Mouse (Mus musculus) MEL (cell line): ENCODE measurements around the gene March6. TPM values are rescaled to one million over a fixed set of nuclear protein-coding genes. Genes with fewer than 3 reads are reported as not detected.

Experiments used
- DNase-seq: peaks from one replicate; pipeline ENCODE4 v3.0.0; 2011; ENCODE audit warnings: low read depth, low spot score
- H3K27ac ChIP-seq: 2 replicates; pipeline ENCODE4 v1.5.1; 2012; ENCODE audit warnings: low read depth, mild to moderate bottlenecking, control low read depth, low read length, moderate library complexity; ENCODE audit not compliant: control insufficient read depth
- H3K27me3 ChIP-seq, 2 experiments: fragments of 150-350 bp in 1 of 2; sonication (generic) in 1 of 2; 2 replicates each; pipeline ENCODE4 v1.6.1; 2012; ENCODE audit warnings: low read length in 2 of 2, mild to moderate bottlenecking in 2 of 2, improper control_type of control experiment in 1 of 2, moderate library complexity in 1 of 2; ENCODE audit not compliant: insufficient read depth in 2 of 2, control insufficient read depth in 1 of 2
- H3K36me3 ChIP-seq, 2 experiments: 2 replicates each; pipeline ENCODE4 v1.6.1; 2012 to 2014; ENCODE audit warnings: low read length in 2 of 2, improper control_type of control experiment in 1 of 2, inconsistent platforms in 1 of 2, mild to moderate bottlenecking in 1 of 2; ENCODE audit not compliant: insufficient read depth in 2 of 2, control insufficient read depth in 1 of 2
- H3K4me1 ChIP-seq, 2 experiments: fragments of 150-350 bp in 1 of 2; sonication (generic) in 1 of 2; 2 replicates each; pipeline ENCODE4 v1.6.1; 2012; ENCODE audit warnings: low read length in 2 of 2, improper control_type of control experiment in 1 of 2, mild to moderate bottlenecking in 1 of 2; ENCODE audit not compliant: insufficient read depth in 2 of 2, control insufficient read depth in 1 of 2
- H3K4me3 ChIP-seq, 2 experiments: fragments of 150-350 bp in 1 of 2; sonication (generic) in 1 of 2; 2 replicates each; pipeline ENCODE4 v1.5.1; 2012; ENCODE audit warnings: low read depth in 2 of 2, low read length in 2 of 2, mild to moderate bottlenecking in 2 of 2, moderate library complexity in 2 of 2, control low read depth in 1 of 2, improper control_type of control experiment in 1 of 2; ENCODE audit not compliant: control insufficient read depth in 1 of 2, insufficient read depth in 1 of 2
- H3K79me2 ChIP-seq: 2 replicates; pipeline ENCODE4 v1.6.1; 2012; ENCODE audit warnings: mild to moderate bottlenecking, low read length, moderate library complexity; ENCODE audit not compliant: control insufficient read depth, poor library complexity, insufficient read depth
- H3K9ac ChIP-seq: 2 replicates; pipeline ENCODE4 v1.6.1; 2012; ENCODE audit warnings: low read depth, mild to moderate bottlenecking, control low read depth, low read length, moderate library complexity; ENCODE audit not compliant: control insufficient read depth, poor library complexity, severe bottlenecking
- H3K9me3 ChIP-seq: fragments of 150-350 bp; sonication (generic); replicated peaks from 2 replicates; pipeline ENCODE4 v1.6.1; 2012; ENCODE audit warnings: mild to moderate bottlenecking, low read length, improper control_type of control experiment, moderate library complexity; ENCODE audit not compliant: insufficient read depth
- ELF1 ChIP-seq: IDR thresholded peaks from 2 replicates; pipeline ENCODE4 v1.6.1; 2014; ENCODE audit warnings: low read depth, mild to moderate bottlenecking, inconsistent platforms, low read length, improper control_type of control experiment, moderate library complexity
- EP300 ChIP-seq, 2 experiments: IDR thresholded peaks; 2 replicates each; pipeline ENCODE4 v1.6.1; 2011; ENCODE audit warnings: improper control_type of control experiment in 2 of 2, low read length in 2 of 2, low read depth in 1 of 2, mild to moderate bottlenecking in 1 of 2
- ETS1 ChIP-seq: IDR thresholded peaks from 2 replicates; pipeline ENCODE4 v1.6.1; 2012; ENCODE audit warnings: low read depth, mild to moderate bottlenecking, inconsistent platforms, low read length, improper control_type of control experiment, moderate library complexity
- GABPA ChIP-seq: IDR thresholded peaks from 2 replicates; pipeline ENCODE4 v1.6.1; 2012; ENCODE audit warnings: low read depth, mild to moderate bottlenecking, inconsistent platforms, low read length, improper control_type of control experiment, moderate library complexity
- GATA1 ChIP-seq: IDR thresholded peaks from 2 replicates; pipeline ENCODE4 v1.6.1; 2011; ENCODE audit warnings: low read depth, low read length, improper control_type of control experiment
- KAT2A ChIP-seq: conservative IDR thresholded peaks from 2 replicates; pipeline ENCODE4 v1.6.1; 2012; ENCODE audit warnings: low read depth, low read length, improper control_type of control experiment, inconsistent platforms
- MYB ChIP-seq: IDR thresholded peaks from 2 replicates; pipeline ENCODE4 v1.6.1; 2011; ENCODE audit warnings: mild to moderate bottlenecking, low read depth, low read length, improper control_type of control experiment
- MYC ChIP-seq: IDR thresholded peaks from 2 replicates; pipeline ENCODE4 v1.6.1; 2011; ENCODE audit warnings: low read depth, mild to moderate bottlenecking, low read length, improper control_type of control experiment, moderate library complexity
- NELFE ChIP-seq: IDR thresholded peaks from 2 replicates; pipeline ENCODE4 v1.6.1; 2011; ENCODE audit warnings: low read depth, low read length, improper control_type of control experiment
- NRF1 ChIP-seq: IDR thresholded peaks from 2 replicates; pipeline ENCODE4 v1.6.1; 2014; ENCODE audit warnings: low read depth, mild to moderate bottlenecking, inconsistent platforms, low read length, improper control_type of control experiment, moderate library complexity; ENCODE audit not compliant: poor library complexity, insufficient read depth, severe bottlenecking
- POLR2AphosphoS5 ChIP-seq: IDR thresholded peaks from 2 replicates; pipeline ENCODE4 v1.6.1; 2012; ENCODE audit warnings: low read depth, borderline replicate concordance, mild to moderate bottlenecking, inconsistent platforms, low read length, moderate library complexity, mixed read lengths
- SIN3A ChIP-seq: IDR thresholded peaks from 2 replicates; pipeline ENCODE4 v1.6.1; 2012; ENCODE audit warnings: low read length, improper control_type of control experiment, inconsistent platforms
- TBP ChIP-seq: IDR thresholded peaks from 2 replicates; pipeline ENCODE4 v1.8.0; 2011; ENCODE audit warnings: low read depth, low read length, improper control_type of control experiment
- TCF12 ChIP-seq: IDR thresholded peaks from 2 replicates; pipeline ENCODE4 v1.6.1; 2014; ENCODE audit warnings: low read depth, mild to moderate bottlenecking, inconsistent platforms, low read length, improper control_type of control experiment, moderate library complexity
- ZC3H11A ChIP-seq: IDR thresholded peaks from 2 replicates; pipeline ENCODE4 v1.6.1; 2012; ENCODE audit warnings: low read depth, mild to moderate bottlenecking, inconsistent platforms, low read length, improper control_type of control experiment
- ZKSCAN1 ChIP-seq: IDR thresholded peaks from 2 replicates; pipeline ENCODE4 v1.6.1; 2012; ENCODE audit warnings: low read depth, mild to moderate bottlenecking, inconsistent platforms, low read length, improper control_type of control experiment, moderate library complexity
- polyA plus RNA-seq, 2 experiments: library from polyadenylated mRNA; stranded (reverse) in 1 of 2; unstranded in 1 of 2; fragments of >175 nt in 1 of 2; fragments of >200 nt in 1 of 2; gene quantifications; 2 replicates each; pipeline versions ENCODE4 v1.2.1 to v1.2.4; 2012; ENCODE audit warnings: low replicate concordance in 2 of 2, low read depth in 1 of 2; ENCODE audit not compliant: insufficient read length in 2 of 2, insufficient read depth in 1 of 2, missing spikeins in 1 of 2
- total RNA-seq: library from RNA; depleted of rRNA; stranded (reverse); fragments of 300-350 nt; gene quantifications from 2 replicates; pipeline ENCODE4 v1.2.3, GENCODE M21; 2012

Gene March6
- total and polyA plus RNA-seq, 3 experiments: 37.9 to 114 (median 62.5) TPM

DNA sequence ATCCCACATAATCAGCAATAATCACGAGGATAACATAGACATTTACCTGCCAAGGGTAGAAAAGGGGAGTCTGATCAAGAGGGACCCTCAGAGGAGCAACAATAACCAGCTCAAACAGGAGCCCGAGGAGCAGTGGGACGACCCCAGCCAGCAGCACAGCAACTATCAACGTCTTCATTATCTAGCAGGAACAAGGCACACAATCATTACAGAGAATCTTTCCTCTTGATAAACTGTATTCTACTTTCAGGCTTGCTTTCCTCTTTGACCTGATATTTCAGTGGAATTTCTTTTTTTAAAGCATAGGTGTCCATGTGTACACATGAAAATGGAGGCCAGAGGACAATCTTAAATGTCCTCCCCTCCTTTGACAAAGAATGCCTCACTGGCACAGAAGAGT is 61.4 kb downstream of the March6 start:
- Histone ChIP-seq H3K9me3 (no peaks in the 10 kb centered on the region), H3K4me3 (no peak overlapping the region), H3K27ac (no peak overlapping the region), H3K27me3 (no peaks in the 10 kb centered on the region), H3K79me2 (no peaks in the 10 kb centered on the region), H3K9ac (no peak overlapping the region), H3K4me1 (peaks cover 11 to 21% of the 10 kb centered on the region in 2 experiments), H3K36me3 (peaks cover 23 to 52% of the 10 kb centered on the region in 2 experiments)
- DNase-seq: no peak
- TF ChIP-seq NRF1 (no peak), TCF12 (peak; percentile 41; the same call in 1 of the 2 replicates), EP300 (IDR thresholded peaks at IDR 0.05; ENCODE audit: low read depth in 1 of 2, low read length in 2 of 2) (peak; percentile 39 to 57; a peak in 3 of 4 replicates), GATA1 (peak; percentile 73)

DNA sequence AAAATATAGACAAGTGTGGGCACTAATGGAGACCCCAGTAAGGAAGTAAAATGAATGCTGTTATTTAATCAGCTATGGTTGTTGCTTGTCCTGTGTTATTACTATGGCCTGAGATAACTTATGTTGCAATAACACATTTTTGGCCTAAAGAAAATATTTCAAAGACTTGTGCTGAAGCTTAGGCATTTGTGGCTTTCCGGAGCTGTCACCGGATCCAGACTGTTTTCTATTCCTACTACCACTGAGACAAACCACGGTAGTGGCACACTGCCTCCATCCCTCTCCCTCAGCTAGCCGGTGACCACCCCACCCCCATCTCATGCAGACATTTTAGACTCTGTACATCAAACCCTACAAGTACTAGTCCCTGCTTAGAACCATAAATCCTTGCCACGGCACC is 62.0 kb downstream of the March6 start:
- H3K27me3 ChIP-seq: no peaks in the 10 kb centered on the region
- H3K36me3 ChIP-seq: peaks cover 23 to 57% of the 10 kb centered on the region in 2 experiments
- TF ChIP-seq TBP: no peak

DNA sequence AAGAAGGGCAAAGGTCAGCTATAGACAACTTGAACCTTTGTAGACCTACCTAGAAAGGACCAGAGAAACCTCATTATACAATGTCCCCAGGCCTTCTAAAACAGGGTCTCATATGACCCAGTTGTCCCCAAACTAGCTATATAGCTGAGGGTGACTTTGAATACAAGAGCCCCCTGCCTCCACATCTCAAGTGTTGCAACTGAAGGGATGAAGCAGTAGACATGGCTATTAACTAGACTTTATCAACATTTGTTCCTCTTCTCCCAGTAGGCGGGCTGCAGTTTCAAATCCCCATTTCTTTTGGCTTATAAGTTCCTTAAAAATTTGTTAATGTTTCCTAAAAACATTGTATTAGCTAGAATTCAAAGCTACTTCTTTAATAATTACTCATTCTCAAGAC is 64.1 kb downstream of the March6 start:
- TF ChIP-seq POLR2AphosphoS5 (no peak), ELF1 (no peak), MYB (no peak), GABPA (no peak), ZKSCAN1 (no peak), NELFE (no peak), ETS1 (no peak), ZC3H11A (no peak), KAT2A (no peak), MYC (no peak), SIN3A (no peak)
- Histone ChIP-seq H3K36me3 (peaks cover 21 to 59% of the 10 kb centered on the region in 2 experiments), H3K4me3 (no peak overlapping the region), H3K79me2 (no peaks in the 10 kb centered on the region), H3K27ac (peak overlapping the region; percentile 38; the same call in 1 of the 2 replicates), H3K9ac (no peak overlapping the region), H3K9me3 (no peaks in the 10 kb centered on the region), H3K27me3 (no peaks in the 10 kb centered on the region), H3K4me1 (peaks cover 11 to 21% of the 10 kb centered on the region in 2 experiments)
- DNase-seq: no peak

More for the DNA sequence above, 62.0 kb downstream of the March6 start:
- Histone ChIP-seq H3K9ac (no peak overlapping the region), H3K4me3 (no peak overlapping the region), H3K4me1 (peaks cover 11 to 21% of the 10 kb centered on the region in 2 experiments), H3K9me3 (no peaks in the 10 kb centered on the region), H3K27ac (no peak overlapping the region), H3K79me2 (no peaks in the 10 kb centered on the region)
- DNase-seq: no peak
